Mouse (Mus musculus) kidney, embryonic 15.5 days (tissue): ENCODE measurements around the gene Gm21739. TPM values are rescaled to one million over a fixed set of nuclear protein-coding genes. Genes with fewer than 3 reads are reported as not detected.
"Not testable (repeated sequence)": the region's sequence is repeated elsewhere in the genome, so short reads cannot be mapped to it uniquely, and the experiment has no call there.

ENCODE experiments used
- ATAC-seq: fragments of 200-750 bp; cut with Nextera tagmentation; replicated peaks from 2 replicates; pipeline ENCODE4 v1.8.0; 2017; ENCODE audit warnings: moderate TSS enrichment; ENCODE audit not compliant: low FRiP score
- H3K27ac ChIP-seq: fragments of 300-500 bp; sonication (generic); 2 replicates; pipeline ENCODE4 v1.5.1; 2015; ENCODE audit warnings: mild to moderate bottlenecking, inconsistent platforms
- H3K27me3 ChIP-seq: fragments of 300-500 bp; sonication (generic); 2 replicates; pipeline ENCODE4 v1.6.1; 2015; ENCODE audit warnings: inconsistent platforms
- H3K36me3 ChIP-seq: fragments of 300-500 bp; sonication (generic); 2 replicates; pipeline ENCODE4 v1.6.1; 2015; ENCODE audit warnings: inconsistent platforms
- H3K4me1 ChIP-seq: fragments of 300-500 bp; sonication (generic); 2 replicates; pipeline ENCODE4 v1.6.1; 2015; ENCODE audit warnings: inconsistent platforms
- H3K4me2 ChIP-seq: fragments of 300-500 bp; sonication (generic); 2 replicates; pipeline ENCODE4 v1.6.1; 2015; ENCODE audit warnings: moderate library complexity, mild to moderate bottlenecking, inconsistent platforms
- H3K4me3 ChIP-seq: fragments of 300-500 bp; sonication (generic); replicated peaks from 2 replicates; pipeline ENCODE4 v1.5.1; 2015; ENCODE audit warnings: mild to moderate bottlenecking, inconsistent platforms
- H3K9ac ChIP-seq: fragments of 300-500 bp; sonication (generic); 2 replicates; pipeline ENCODE4 v1.6.1; 2015; ENCODE audit warnings: mild to moderate bottlenecking, inconsistent platforms
- H3K9me3 ChIP-seq: fragments of 300-500 bp; sonication (generic); replicated peaks from 2 replicates; pipeline ENCODE4 v1.6.1; 2016; ENCODE audit warnings: inconsistent platforms
- WGBS: fragments of 180-500 bp; shearing (Covaris S2); methylation state at CpG from one replicate; pipeline ENCODE4 v1.1.7; 2015; ENCODE audit warnings: mixed read lengths; 5-methylcytosine and 5-hydroxymethylcytosine counted together
- polyA plus RNA-seq: library from polyadenylated mRNA; unstranded; fragments of >200 nt; fragmentation: Nextera tagmentation; extraction: Ambion mirVana; gene quantifications from 2 replicates; pipeline ENCODE4 v1.2.1, GENCODE M21; 2015

The Gm21739 gene
- polyA plus RNA-seq = not detected in 2 replicates

GRCm38 (mm10) chrY:44264344-44264743 lies at the start of gene Gm21739:
TSS of gene Gm21739 (minus strand) at chrY:44264444.
- not testable (repeated sequence) for H3K4me2 ChIP-seq, H3K4me3 ChIP-seq, H3K27ac ChIP-seq, H3K9me3 ChIP-seq, H3K27me3 ChIP-seq, H3K9ac ChIP-seq, ATAC-seq, H3K4me1 ChIP-seq, H3K36me3 ChIP-seq
- WGBS = no CpG with 5 or more reads among the region's 6 CpGs
